Mouse (Mus musculus) megakaryocyte, adult 5-6 weeks (primary cell): Measurements from ENCODE around the gene Grin3a. TPM values are rescaled to one million over a fixed set of nuclear protein-coding genes. Genes with fewer than 3 reads are reported as not detected.
A peak's percentile ranks its signal among the peaks of the same experiment; 100 is the strongest.
"Not testable (repeated sequence)": the region's sequence is repeated elsewhere in the genome, so short reads cannot be mapped to it uniquely, and the experiment has no call there.

Experiments used
- ATAC-seq: 2 replicates; pipeline ENCODE4 v1.8.0; 2016; ENCODE audit warnings: mild to moderate bottlenecking, inconsistent platforms; ENCODE audit not compliant: poor library complexity, severe bottlenecking
- total RNA-seq, 2 experiments: library from RNA; stranded (forward) in 1 of 2; stranded (reverse) in 1 of 2; fragments of 153-499, 151-499 nt in 1 of 2; fragments of 221-1000, 200-1000 nt in 1 of 2; gene quantifications; 2 replicates each; pipeline versions ENCODE4 v1.2.3 to v1.2.4; 2015 to 2017

The Grin3a gene
- total RNA-seq, 2 experiments from 2014 or later, result not detected

DNA sequence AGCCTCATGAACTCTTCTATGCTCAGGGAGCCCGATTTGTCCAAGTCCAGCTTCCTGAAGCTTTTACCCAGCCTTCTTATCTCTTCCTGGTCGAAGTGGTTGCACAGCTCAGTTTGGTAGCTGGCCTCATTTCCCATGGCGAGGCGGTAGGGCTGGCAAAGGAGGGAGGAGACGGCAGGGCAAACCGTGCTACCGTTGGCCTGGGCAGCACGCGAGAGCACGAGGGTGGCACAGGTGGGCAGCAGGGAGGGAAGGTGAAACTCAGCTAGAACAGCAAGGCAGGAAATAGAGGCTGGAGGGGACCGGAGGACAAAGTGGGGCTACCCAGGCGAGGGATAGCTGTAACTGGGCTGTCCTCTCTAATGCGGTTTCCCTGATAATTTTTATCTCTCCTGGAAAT lies 163.7 kb downstream of the Grin3a start, which contains the start of gene Ppp3r2:
Ppp3r2 (minus strand) TSS at position 213 of the 400 bp plus-strand sequence.
- no peak for ATAC-seq

DNA sequence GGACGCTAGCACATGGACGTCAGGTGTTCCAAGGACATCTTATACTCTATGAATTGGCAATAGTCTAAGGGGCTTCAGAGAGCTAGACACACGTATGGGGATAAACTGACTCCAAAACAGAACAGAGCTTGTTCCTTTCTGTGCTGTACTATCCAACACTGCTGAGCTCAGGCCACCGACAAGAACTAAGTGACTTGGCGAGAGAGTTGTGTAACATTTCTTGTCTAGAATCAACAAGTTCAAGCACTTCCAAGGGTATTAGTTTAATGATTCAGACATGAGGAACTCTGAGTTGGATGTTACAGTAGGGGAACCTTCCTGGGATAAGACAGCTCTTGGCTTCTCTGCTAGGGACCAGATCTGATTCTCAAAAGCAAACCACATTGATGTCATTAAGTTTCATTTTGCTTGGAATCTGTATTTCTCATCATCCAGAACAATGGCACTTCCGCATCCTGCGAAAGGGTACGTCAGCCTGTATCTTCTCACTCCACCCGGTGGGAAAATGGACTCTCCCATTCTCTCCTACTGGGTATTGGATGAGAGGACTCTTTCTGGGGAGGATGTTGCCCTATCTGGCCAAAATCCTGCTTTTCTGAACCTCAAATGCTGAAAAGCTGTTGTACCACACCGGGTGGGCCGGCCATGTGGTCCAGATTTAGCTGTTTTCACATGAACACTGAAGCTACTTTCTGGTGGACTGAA lies 165.2 kb downstream of the Grin3a start:
- ATAC-seq, result no peak

DNA sequence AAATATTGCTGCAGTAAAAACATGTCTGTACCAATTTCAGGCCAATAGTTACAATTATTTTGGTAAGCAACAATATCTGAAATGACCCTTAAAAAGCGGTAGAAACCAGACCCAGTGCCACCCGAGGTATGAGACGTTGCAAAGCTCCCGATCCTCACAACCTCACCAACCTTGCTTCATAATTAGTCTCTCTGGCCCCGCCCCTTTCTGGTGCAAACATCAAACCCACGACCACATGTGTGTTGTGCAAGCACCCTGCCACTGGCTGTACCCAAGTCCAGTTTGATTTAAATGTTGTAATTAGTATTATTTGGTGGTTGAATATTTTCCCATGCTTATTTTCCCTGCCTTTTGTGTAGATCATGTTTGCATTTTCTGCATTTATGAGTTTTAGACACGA lies 168.8 kb downstream of the Grin3a start:
- ATAC-seq, result peak; percentile 40; the same call in 1 of the 2 replicates

DNA sequence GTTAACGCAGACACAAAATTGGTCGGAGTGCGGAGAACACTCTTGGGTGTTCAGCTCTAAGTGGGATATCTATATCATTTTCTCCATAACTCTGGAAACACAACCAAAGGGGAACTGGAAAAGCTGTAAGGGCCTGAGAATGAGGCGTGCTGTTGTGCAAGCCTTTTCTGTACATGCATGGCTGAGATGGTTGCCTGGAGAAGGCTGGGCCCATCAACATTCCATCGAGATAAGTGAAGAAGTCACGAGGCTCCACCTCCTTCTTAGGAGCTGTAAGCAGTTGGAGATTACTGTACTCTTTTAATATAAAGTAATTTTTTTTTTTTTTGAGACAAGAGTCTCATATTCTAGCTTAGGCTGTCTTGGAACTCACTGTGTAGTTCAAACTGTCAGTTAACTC lies 169.5 kb downstream of the Grin3a start:
- no peak for ATAC-seq

DNA sequence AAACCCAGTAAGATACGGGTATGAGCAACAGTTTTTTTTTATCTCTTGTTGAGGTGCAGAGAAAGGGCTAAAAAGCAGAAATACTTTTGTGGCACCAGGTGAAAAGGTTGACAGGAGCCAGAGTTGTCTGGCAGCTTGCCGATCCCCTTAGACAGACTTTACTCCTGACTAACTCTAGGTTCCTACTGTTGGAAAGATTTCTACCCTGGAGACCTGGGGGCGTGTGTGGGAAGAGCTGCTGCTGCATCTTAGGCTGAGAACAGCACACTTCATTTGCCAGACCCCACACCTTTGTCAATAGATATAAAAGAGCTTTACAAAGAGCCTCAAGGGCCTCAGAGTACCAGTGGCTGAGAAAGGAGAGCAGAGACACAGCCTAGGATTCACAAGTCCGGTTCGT lies 180.7 kb downstream of the Grin3a start:
- ATAC-seq, result no peak

DNA sequence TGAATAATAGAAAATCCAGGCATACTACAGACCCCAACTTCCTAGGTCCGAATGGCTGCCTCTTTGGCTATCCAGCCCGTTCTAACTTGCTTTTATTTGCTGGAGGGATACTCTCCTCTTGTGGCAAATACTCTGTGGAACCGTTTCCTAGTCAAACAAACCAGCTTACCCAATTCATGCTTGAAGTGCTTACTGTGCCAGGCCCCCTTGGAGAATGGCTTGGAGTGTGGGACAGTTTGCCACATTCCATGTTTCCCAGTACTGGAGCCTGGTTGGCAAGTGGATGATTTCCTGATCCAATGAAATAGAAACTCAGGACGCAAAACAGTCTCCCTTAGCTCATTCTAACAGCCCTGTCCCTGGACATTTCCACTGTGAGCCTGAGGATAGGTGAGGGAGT lies 183.3 kb downstream of the Grin3a start:
- ATAC-seq, result no peak

DNA sequence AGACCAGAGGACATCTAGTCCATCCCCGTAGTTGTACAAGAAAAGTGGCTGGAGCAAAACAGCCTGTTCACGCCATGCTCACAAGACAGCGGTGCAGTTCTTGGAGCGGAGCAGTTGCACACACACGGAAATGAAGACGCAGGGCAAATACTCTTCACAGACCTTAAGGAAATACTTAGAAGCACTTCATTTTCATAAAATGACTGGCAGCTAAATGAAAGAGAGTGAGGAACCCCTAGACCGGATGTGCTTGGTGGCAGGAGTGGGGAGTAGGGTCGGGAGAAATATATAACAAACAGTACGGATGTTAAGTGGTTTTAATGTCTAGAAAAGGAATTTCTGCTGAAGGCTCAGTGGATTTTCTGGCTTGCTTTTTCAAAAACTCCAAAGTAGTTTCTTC lies 183.9 kb downstream of the Grin3a start:
- ATAC-seq, result no peak

DNA sequence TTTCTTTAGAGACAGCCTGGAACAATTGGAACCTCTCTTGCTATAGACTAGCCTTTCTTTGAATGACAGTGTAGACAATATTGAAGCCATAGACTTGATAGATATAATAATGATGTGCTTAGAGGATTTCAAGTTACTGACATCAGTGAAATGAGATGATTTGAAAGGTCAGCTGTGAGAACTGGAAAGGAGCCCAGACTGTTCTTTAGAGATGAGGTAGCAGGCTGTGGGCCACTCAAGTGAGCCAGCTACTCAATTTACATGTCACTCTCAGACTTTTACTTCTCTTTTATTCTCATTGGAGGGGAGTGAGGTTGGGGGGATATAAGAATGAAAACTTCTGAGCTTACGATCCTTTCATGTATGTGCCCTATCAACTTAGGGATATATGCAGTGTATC lies 186.1 kb downstream of the Grin3a start:
- ATAC-seq, result no peak

DNA sequence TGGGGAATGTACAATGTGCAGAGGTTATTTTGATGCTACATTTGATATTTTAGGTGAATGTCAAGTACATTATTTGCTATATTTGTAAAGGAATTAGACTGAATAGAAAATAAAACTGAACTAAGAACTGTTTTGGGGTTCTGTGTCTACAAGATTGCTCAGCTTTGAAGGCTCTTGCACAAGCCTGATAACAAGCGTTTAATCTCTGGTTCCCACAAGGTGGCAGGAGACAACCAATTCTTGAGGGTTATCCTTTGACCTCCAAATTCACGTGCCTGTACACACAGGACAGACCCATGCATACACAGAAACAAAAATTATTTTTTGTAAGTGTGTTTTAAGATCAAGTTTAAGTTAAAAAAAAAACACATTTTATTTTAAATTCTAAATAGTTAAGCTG lies 205.6 kb downstream of the Grin3a start:
- no peak for ATAC-seq

DNA sequence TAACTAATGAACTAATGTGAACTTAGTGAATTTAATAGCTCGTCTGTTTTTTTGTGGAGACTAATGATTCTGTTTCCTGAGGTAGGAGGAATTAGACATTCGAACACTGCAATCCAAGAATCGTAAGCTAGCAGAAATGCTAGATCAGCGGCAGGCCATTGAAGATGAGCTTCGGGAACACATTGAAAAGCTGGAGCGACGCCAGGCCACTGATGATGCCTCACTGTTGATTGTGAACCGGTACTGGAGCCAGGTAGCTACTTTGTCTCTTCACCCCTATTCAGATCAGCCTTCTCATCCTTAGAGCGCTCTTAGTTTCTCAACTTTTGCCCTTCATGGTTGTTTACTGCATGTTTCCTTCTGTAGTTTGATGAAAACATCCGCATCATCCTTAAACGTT lies 207.7 kb downstream of the Grin3a start:
- no peak for ATAC-seq

DNA sequence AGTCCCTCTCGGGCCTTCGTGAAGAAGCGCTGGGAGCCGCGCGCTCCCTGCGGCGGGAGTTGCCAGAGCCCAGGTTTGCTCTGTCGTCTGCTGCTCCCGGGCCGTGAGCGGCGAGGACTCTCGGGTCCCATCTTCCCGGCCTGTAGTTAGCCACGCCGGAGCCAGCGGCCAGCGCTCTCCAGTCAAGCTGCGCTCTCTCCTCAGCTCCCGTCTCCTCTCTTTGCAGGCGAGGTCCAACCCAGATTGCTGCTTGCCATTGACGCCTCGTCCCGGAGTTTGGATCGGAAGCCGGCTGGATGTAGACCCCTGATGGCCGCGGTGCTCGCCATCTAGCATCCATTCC lies 213.4 kb downstream of the Grin3a start:
- no peak for ATAC-seq

DNA sequence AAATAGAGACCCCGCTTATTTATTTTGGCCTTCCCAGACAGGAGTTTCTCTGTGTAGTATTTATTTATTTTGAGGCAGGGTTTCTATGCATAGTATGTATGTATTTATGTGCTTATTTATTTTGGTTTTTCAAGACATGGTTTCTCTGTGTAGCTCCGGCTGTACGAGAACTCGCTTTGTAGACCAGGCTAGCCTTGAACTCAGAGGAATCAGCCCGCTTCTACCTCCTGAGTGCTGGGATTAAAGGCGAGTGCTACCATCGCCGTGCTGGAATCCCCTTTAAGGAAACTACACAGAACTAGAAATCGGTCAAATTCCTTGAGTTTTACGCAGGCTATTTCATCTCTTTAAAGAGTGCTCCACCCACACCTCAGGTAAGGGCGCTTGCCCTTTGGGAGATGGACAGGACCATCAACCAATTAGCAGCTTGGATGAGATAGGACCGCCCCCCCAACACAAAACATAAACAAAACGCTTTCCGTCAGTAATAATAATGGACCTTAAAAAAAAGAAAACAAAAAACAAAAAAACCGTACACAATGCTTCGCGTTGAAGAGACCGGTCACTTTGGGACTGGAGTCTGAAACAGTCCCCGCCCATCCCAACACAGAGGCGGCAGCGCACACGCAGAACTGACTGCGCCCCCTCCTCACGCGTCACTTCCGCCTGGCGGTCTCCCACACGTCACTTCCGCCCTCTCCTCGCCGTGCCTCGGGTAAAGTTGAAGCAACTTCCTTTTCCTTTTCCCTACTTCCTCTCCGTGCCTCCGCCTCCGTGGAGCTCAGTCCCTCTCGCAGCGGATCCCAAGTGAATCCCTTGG lies 214.0 kb downstream of the Grin3a start, which contains the start of gene Rnf20:
Rnf20 (plus strand) TSS at position 688 of the 820 bp plus-strand sequence.
- ATAC-seq, result peak; percentile 93

DNA sequence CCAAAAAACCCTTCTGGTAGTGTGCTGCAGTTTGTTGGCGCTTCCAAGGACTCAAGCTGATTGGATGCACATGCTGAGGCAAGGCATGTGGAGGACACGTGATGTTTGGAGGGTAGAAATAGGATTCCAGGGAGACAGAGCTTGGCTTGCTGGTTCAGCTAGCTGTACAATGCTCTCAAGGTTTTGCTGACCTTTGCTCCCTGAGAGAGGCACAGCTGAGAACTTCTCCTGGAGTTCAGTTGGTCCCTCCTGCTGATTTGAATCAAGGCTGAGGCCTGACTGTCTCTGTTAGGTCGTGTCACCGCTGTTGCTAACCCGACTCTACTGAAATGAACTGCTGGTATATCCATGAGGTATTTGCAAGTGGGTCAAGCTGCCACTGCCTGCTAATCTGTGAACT lies 216.6 kb downstream of the Grin3a start:
- no peak for ATAC-seq

DNA sequence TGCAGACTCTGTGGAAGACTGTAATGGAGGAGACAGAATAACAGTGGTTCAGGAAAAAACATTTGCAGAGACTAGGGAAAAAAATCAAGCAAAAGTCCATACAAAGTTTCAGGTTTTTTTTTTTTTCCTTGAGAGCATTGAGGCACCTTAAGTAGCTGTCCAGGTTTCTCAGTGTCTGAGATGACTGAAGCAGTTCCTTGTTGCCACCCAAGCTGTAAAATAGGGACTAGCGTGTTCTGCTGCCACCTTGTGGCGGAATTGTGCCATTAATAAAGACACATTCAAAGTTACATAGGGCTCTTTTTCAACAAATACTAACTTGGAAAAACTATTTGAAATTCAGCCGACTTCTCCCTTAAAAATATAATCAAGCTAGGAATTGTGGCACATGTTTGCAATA lies 218.6 kb downstream of the Grin3a start:
- ATAC-seq, result peak; percentile 59

DNA sequence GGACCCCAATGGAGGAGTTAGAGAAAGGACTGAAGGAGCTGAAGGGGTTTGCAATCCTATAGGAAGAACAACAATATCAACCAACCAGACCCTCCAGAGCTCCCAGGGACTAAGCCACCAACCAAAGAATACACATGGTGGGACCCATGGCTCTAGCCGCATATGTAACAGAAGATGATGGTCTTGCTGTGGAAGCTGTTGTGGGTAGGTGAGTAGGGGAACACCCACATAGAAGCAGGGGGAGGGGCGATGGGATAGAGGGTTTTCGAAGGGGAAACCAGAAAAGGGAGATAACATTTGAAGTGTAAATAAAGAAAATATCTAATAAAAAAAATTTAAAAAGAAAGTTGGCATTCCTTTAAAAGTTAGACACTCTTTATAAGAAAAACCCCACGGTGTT lies 220.6 kb downstream of the Grin3a start:
- ATAC-seq, result not testable (repeated sequence)

DNA sequence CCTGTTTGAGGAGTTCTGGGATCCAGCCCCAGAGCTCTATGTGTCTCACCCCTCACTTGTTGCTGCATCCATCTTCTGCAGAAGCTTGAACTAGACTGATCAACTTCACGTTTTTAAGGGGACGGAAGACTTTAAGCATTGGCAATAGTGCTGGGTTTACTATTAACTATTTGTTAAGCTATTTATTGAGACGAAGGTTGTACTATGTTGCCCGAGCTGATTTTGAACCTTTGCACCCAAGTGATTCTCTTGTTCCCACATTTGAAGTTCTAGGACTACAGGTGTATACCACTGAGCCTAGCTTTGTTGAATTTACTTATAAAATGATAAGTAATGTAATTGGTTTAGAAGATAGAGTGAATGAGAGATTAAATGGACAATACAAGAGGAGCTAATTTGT lies 221.6 kb downstream of the Grin3a start:
- no peak for ATAC-seq

DNA sequence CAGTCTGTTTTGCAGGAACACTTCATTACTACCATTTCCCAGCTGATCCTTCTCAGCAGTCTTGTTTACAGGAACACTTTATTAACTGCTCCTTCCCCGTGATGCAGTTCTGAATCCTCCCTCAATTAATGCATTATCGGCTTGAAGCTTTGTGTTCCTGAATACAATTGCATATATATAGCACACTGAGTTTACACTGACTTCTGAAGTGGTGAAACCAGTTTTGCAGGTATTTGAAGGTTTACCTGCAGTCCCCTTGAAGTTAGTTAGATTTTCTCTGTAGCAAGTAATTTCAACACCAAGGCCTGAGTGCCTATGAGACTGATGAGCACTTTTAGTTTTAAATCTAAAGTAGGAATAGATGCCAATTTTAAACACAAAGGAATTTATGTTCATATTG lies 223.3 kb downstream of the Grin3a start:
- no peak for ATAC-seq

DNA sequence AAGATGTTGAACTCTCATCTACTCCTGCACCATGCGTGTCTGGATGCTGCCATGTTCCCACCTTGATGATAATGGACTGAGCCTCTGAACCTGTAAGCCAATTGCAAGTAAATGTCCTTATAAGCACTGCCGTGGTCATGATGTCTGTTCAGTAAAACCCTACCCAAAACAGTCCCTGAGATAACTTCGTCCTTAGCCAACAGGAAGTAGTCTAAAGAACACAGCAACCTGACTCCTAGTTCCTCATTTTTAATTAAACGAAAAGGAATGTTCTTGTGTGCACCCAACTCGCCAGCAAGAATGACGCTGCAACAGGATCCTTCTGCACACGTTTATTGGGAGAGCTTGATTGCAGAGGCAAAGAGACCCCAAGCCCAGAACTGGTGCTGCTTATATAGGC lies 225.7 kb downstream of the Grin3a start:
- ATAC-seq, result peak; percentile 76

DNA sequence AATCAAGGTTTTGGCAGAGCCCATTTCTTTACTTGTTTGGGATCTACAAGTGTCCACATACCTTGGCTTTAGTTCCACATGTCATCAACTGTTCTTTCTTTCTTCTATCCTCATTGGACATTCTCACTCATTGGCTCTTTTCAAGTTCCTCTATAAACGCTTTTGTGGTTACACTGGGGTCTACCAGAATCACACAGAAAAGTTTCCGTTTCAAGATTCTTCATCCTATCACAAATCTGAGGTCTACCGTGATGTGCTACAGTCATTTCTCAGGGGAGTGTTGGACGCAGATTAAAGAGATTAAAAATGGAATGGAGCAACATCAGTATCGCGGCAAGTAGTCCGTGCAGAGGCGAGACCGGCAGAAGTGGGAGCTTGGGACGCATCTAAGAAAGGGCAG lies 228.6 kb downstream of the Grin3a start:
- ATAC-seq, result no peak
